Comparison of ENCODE assay signal across 16 mouse cellular contexts in the genomic region with DNA sequence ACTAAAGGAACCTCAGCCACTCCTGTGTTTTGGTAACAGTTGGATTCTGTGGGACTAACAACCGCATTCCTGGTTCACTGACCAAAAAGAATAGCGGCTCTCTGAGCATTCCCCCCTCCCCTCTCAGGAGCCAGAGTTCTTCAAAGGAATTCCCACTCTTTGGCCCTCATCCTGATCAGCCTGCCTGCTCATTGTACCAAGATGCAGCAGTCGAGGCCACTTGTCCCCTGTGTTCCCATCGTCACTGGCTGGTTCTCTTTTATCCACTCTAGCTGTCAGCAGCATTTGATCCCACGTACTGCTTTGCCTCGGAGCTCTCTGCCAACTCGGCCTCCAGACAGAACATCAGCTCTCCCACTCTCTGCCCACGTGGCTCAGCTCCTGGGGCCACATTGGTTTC. TPM values are rescaled to one million over a fixed set of nuclear protein-coding genes. Genes with fewer than 3 reads are reported as not detected.
A peak's percentile ranks its signal among the peaks of the same experiment; 100 is the strongest.
DNase-seq lines count a peak whose midpoint lies in the region; ATAC-seq lines count a peak whose summit lies in the region.
"Had no signal": no experiment of that assay in that cellular context is flagged by ENCODE, and none has a peak within 500 bp of the region (broad histone marks: within the 10 kb centered on the region; RNA-seq: fewer than 3 reads in every experiment).

No protein-coding gene starts in this region.

- no peak for ATAC-seq in heart, embryonic 13.5 days (ENCODE audit: extremely low read depth, insufficient number of reproducible peaks, low FRiP score, low TSS enrichment)
- ATAC-seq in hindbrain, embryonic 12.5 days (ENCODE audit: low FRiP score): peak; percentile 56
- ATAC-seq in CD4-positive, CD25-positive, alpha-beta regulatory T cell, adult 4 months: no peak

- H3K36me3 ChIP-seq in heart, embryonic 13.5 days: no peaks in the 10 kb centered on the region
- no peaks in the 10 kb centered on the region for H3K36me3 ChIP-seq in hindbrain, embryonic 12.5 days
- H3K36me3 ChIP-seq: liver, embryonic 15.5 days had no signal

- H3K9me3 ChIP-seq in heart, embryonic 13.5 days: no peaks in the 10 kb centered on the region
- H3K9me3 ChIP-seq in hindbrain, embryonic 12.5 days (replicated peaks): no peaks in the 10 kb centered on the region
- H3K9me3 ChIP-seq: liver, embryonic 15.5 days had no signal

- H3K27me3 ChIP-seq in heart, embryonic 13.5 days (replicated peaks): peaks cover 7% of the 10 kb centered on the region; the same call in 1 of the 2 replicates
- H3K27me3 ChIP-seq in hindbrain, embryonic 12.5 days: no peaks in the 10 kb centered on the region
- H3K27me3 ChIP-seq: liver, embryonic 15.5 days had no signal

- no peak overlapping the region for H3K27ac ChIP-seq in heart, embryonic 13.5 days (replicated peaks)
- H3K27ac ChIP-seq in hindbrain, embryonic 12.5 days: no peak overlapping the region

- 30% methylated on average over 8 of the region's 8 CpGs for WGBS in heart, embryonic 13.5 days
- 19% methylated on average over 8 of the region's 8 CpGs for WGBS in hindbrain, embryonic 12.5 days

- H3K4me3 ChIP-seq in heart, embryonic 13.5 days: no peak overlapping the region
- no peak overlapping the region for H3K4me3 ChIP-seq in hindbrain, embryonic 12.5 days
- H3K4me3 ChIP-seq: erythroblast, embryonic 14.5 days; liver, embryonic 15.5 days had no signal

- no peak overlapping the region for H3K9ac ChIP-seq in heart, embryonic 13.5 days
- H3K9ac ChIP-seq in hindbrain, embryonic 12.5 days: no peak overlapping the region
- H3K9ac ChIP-seq: liver, embryonic 15.5 days had no signal

- intact Hi-C loops in heart, postnatal 25 days (cut with DNase I): no loop called here

- peaks cover 10% of the 10 kb centered on the region for H3K4me1 ChIP-seq in heart, embryonic 13.5 days
- peaks cover 8% of the 10 kb centered on the region; the same call in 1 of the 2 replicates for H3K4me1 ChIP-seq in hindbrain, embryonic 12.5 days
- H3K4me1 ChIP-seq: liver, embryonic 15.5 days had no signal

- H3K4me2 ChIP-seq in heart, embryonic 13.5 days: peak overlapping the region; percentile 4; the same call in 1 of the 2 replicates
- H3K4me2 ChIP-seq in hindbrain, embryonic 12.5 days (replicated peaks): 0 out of 2 replicates have a peak overlapping the region, but pooled peaks have one; percentile 4
- H3K4me2 ChIP-seq: liver, embryonic 15.5 days had no signal

- no peak for DNase-seq in heart, postnatal 25 days (ENCODE audit: low spot score)
- peak; percentile 17 to 25 for DNase-seq in right cerebral cortex, adult 2 months (ENCODE audit: low spot score in 2 of 2)
- DNase-seq in right cerebral cortex, postnatal 10 days (ENCODE audit: low spot score in 2 of 2): no peak
- DNase-seq in telencephalon, adult 2 months (ENCODE audit: low read depth, low spot score): peak; percentile 26
- DNase-seq in adrenal gland, postnatal 36 days: no peak
- DNase-seq: adrenal gland, postnatal 25 days; cerebellum, adult 8-10 months; heart, adult 11 months; kidney, adult 11 months; layer of hippocampus, postnatal 36 days had no signal

RNA-seq across cellular contexts. Expression of a gene that starts 41.3 kb away (rescaled TPM):
- polyA plus RNA-seq in heart, embryonic 13.5 days (2015; fragmentation: Nextera tagmentation; extraction: Ambion mirVana): not detected in 2 replicates
- under 1 TPM; 0.05 to 0.36 TPM for total RNA-seq in heart, postnatal 25 days (2021)
- 0.06 TPM in 1 of 2 replicates, not detected in the other for polyA plus RNA-seq in hindbrain, embryonic 12.5 days (2016; fragmentation: Nextera tagmentation; extraction: Ambion mirVana)
- not detected for polyA plus RNA-seq in CD4-positive, CD25-positive, alpha-beta regulatory T cell, adult 4 months (2017; shearing (Covaris generic))
- total RNA-seq in adrenal gland, postnatal 36 days (2021): not detected
- total RNA-seq: adrenal gland, postnatal 25 days; layer of hippocampus, postnatal 36 days; megakaryocyte progenitor cell, adult 5-6 weeks had no signal
- polyA plus RNA-seq: erythroblast, embryonic 14.5 days had no signal

Comparison
In these comparisons a context has a peak if more than half of its experiments do, and no peak if none do; other contexts are left out.
1. DNase-seq: peak in right cerebral cortex, adult 2 months (2 of 2) and telencephalon, adult 2 months (single experiment); none in heart, postnatal 25 days (single experiment), right cerebral cortex, postnatal 10 days (0 of 2) and adrenal gland, postnatal 36 days (0 of 2).